Mouse (Mus musculus) midbrain, embryonic 11.5 days (tissue): ENCODE measurements around the gene Supt16. TPM values are rescaled to one million over a fixed set of nuclear protein-coding genes. Genes with fewer than 3 reads are reported as not detected.

Source experiments
- ATAC-seq: fragments of 200-750 bp; cut with Nextera tagmentation; 2 replicates; pipeline ENCODE4 v1.8.0; 2017; ENCODE audit warnings: moderate TSS enrichment, moderate library complexity; ENCODE audit not compliant: low FRiP score
- DNase-seq: peaks from one replicate; pipeline ENCODE4 v3.0.0; 2015; ENCODE audit warnings: low spot score; ENCODE audit errors: missing footprints
- H3K27ac ChIP-seq: fragments of 300-500 bp; sonication (generic); 2 replicates; pipeline ENCODE4 v1.5.1; 2014; ENCODE audit warnings: low read depth, low read length
- H3K27me3 ChIP-seq: fragments of 300-500 bp; sonication (generic); 2 replicates; pipeline ENCODE4 v1.6.1; 2014; ENCODE audit warnings: mild to moderate bottlenecking, low read length, moderate library complexity, mixed read lengths; ENCODE audit not compliant: control insufficient read depth, insufficient read depth
- H3K36me3 ChIP-seq: fragments of 300-500 bp; sonication (generic); 2 replicates; pipeline ENCODE4 v1.6.1; 2014; ENCODE audit warnings: mild to moderate bottlenecking, low read length, moderate library complexity, mixed read lengths; ENCODE audit not compliant: control insufficient read depth, insufficient read depth
- H3K4me1 ChIP-seq: fragments of 300-500 bp; sonication (generic); 2 replicates; pipeline ENCODE4 v1.6.1; 2014; ENCODE audit warnings: low read length; ENCODE audit not compliant: control insufficient read depth, insufficient read depth
- H3K4me2 ChIP-seq: fragments of 300-500 bp; sonication (generic); 2 replicates; pipeline ENCODE4 v1.6.1; 2014; ENCODE audit warnings: mild to moderate bottlenecking, moderate library complexity
- H3K4me3 ChIP-seq: fragments of 300-500 bp; sonication (generic); 2 replicates; pipeline ENCODE4 v1.5.1; 2014; ENCODE audit warnings: low read depth, low read length
- H3K9ac ChIP-seq: fragments of 300-500 bp; sonication (generic); 2 replicates; pipeline ENCODE4 v1.6.1; 2014; ENCODE audit warnings: low read length
- H3K9me3 ChIP-seq: fragments of 300-500 bp; sonication (generic); 2 replicates; pipeline ENCODE4 v1.6.1; 2016; ENCODE audit warnings: low read length; ENCODE audit not compliant: control insufficient read depth
- whole genome bisulfite sequencing: fragments of 180-500 bp; shearing (Covaris S2); extraction: QIAGEN DNeasy Blood & Tissue Kit; methylation state at CpG from one replicate; pipeline ENCODE4 v1.1.7; 2014; 5-methylcytosine and 5-hydroxymethylcytosine counted together
- polyA plus RNA-seq: library from polyadenylated mRNA; unstranded; fragments of >200 nt; fragmentation: Nextera tagmentation; extraction: Ambion mirVana; gene quantifications from 2 replicates; pipeline ENCODE4 v1.2.1, GENCODE M21; 2014

Supt16 gene
- polyA plus RNA-seq, 1 experiment from 2014 or later: 81.5 TPM

GRCm38 (mm10) chr14:52199412-52199811, 2.2 kb upstream of the Supt16 start:
- Histone ChIP-seq H3K9me3 (no peaks in the 10 kb centered on the region), H3K9ac (no peak overlapping the region), H3K4me2 (no peak overlapping the region), H3K27me3 (no peaks in the 10 kb centered on the region), H3K36me3 (peaks cover 20% of the 10 kb centered on the region), H3K4me1 (peaks cover 15% of the 10 kb centered on the region; the same call in 1 of the 2 replicates), H3K27ac (no peak overlapping the region), H3K4me3 (no peak overlapping the region)
- no peak for DNase-seq
- ATAC-seq: no peak
- 94% methylated on average over 4 of the region's 4 CpGs for WGBS

GRCm38 (mm10) chr14:52198141-52198540, 925 bp upstream of the Supt16 start:
- H3K27ac ChIP-seq: no peak overlapping the region
- peaks cover 15% of the 10 kb centered on the region; the same call in 1 of the 2 replicates for H3K4me1 ChIP-seq
- no peaks in the 10 kb centered on the region for H3K9me3 ChIP-seq
- H3K36me3 ChIP-seq: peaks cover 12% of the 10 kb centered on the region
- ATAC-seq: no peak
- no peak for DNase-seq
- no peak overlapping the region for H3K4me3 ChIP-seq
- no peak overlapping the region for H3K9ac ChIP-seq
- H3K27me3 ChIP-seq: no peaks in the 10 kb centered on the region
- peak overlapping the region; percentile 70 for H3K4me2 ChIP-seq
- WGBS: 17% methylated on average over 3 of the region's 3 CpGs

- DNase-seq (peak; percentile 91), ATAC-seq (peak; percentile 55)
- Histone ChIP-seq H3K27ac (peak overlapping the region; percentile 97), H3K4me2 (peak overlapping the region; percentile 70), H3K36me3 (peaks cover 12% of the 10 kb centered on the region), H3K27me3 (no peaks in the 10 kb centered on the region), H3K9ac (peak overlapping the region; percentile 97), H3K4me3 (peak overlapping the region; percentile 78), H3K9me3 (no peaks in the 10 kb centered on the region), H3K4me1 (peaks cover 15% of the 10 kb centered on the region; the same call in 1 of the 2 replicates)
- 1% methylated on average over 59 of the region's 59 CpGs for WGBS
Measured at GRCm38 (mm10) chr14:52196230-52197155, 723 bp downstream of the Supt16 start.

GRCm38 (mm10) chr14:52195691-52196090, 1.5 kb downstream of the Supt16 start:
- Histone ChIP-seq H3K4me1 (peaks cover 15% of the 10 kb centered on the region; the same call in 1 of the 2 replicates), H3K27ac (no peak overlapping the region), H3K36me3 (peaks cover 12% of the 10 kb centered on the region), H3K9me3 (no peaks in the 10 kb centered on the region), H3K4me2 (peak overlapping the region; percentile 70), H3K27me3 (no peaks in the 10 kb centered on the region), H3K9ac (peak overlapping the region; percentile 97; the same call in 1 of the 2 replicates), H3K4me3 (peak overlapping the region; percentile 78)
- 17% methylated on average over 3 of the region's 3 CpGs for WGBS
- ATAC-seq (no peak), DNase-seq (peak; percentile 93)

- no peaks in the 10 kb centered on the region for H3K27me3 ChIP-seq
- no peak overlapping the region for H3K4me2 ChIP-seq
- DNase-seq (no peak), ATAC-seq (peak; percentile 42; the same call in 1 of the 2 replicates)
- H3K36me3 ChIP-seq: peaks cover 5% of the 10 kb centered on the region; the same call in 1 of the 2 replicates
- no peak overlapping the region for H3K4me3 ChIP-seq
- peaks cover 7% of the 10 kb centered on the region; the same call in 1 of the 2 replicates for H3K4me1 ChIP-seq
- H3K9ac ChIP-seq: no peak overlapping the region
- H3K27ac ChIP-seq: no peak overlapping the region
- H3K9me3 ChIP-seq: no peaks in the 10 kb centered on the region
Measured at GRCm38 (mm10) chr14:52190740-52191359, 6.4 kb downstream of the Supt16 start.

- WGBS: 87% methylated on average over 2 of the region's 2 CpGs
- ATAC-seq: no peak
- Histone ChIP-seq H3K4me2 (no peak overlapping the region), H3K9me3 (no peaks in the 10 kb centered on the region), H3K36me3 (peaks cover 5% of the 10 kb centered on the region; the same call in 1 of the 2 replicates), H3K4me1 (no peaks in the 10 kb centered on the region), H3K27ac (no peak overlapping the region), H3K9ac (no peak overlapping the region), H3K27me3 (no peaks in the 10 kb centered on the region), H3K4me3 (no peak overlapping the region)
- DNase-seq: no peak
Measured at GRCm38 (mm10) chr14:52189519-52189918, 7.7 kb downstream of the Supt16 start.

GRCm38 (mm10) chr14:52188788-52189187, 8.4 kb downstream of the Supt16 start:
- Histone ChIP-seq H3K4me1 (no peaks in the 10 kb centered on the region), H3K27ac (no peak overlapping the region), H3K36me3 (peaks cover 5% of the 10 kb centered on the region; the same call in 1 of the 2 replicates), H3K4me3 (no peak overlapping the region), H3K9ac (no peak overlapping the region), H3K27me3 (no peaks in the 10 kb centered on the region), H3K4me2 (no peak overlapping the region), H3K9me3 (no peaks in the 10 kb centered on the region)
- no peak for DNase-seq
- ATAC-seq: no peak
- 77% methylated on average over 1 of the region's 1 CpGs for WGBS

- peaks cover 29% of the 10 kb centered on the region for H3K36me3 ChIP-seq
- no peak for DNase-seq
- no peak overlapping the region for H3K4me3 ChIP-seq
- H3K4me2 ChIP-seq: no peak overlapping the region
- no peaks in the 10 kb centered on the region for H3K27me3 ChIP-seq
- no peaks in the 10 kb centered on the region for H3K9me3 ChIP-seq
- ATAC-seq: no peak
- H3K27ac ChIP-seq: no peak overlapping the region
- H3K9ac ChIP-seq: no peak overlapping the region
- WGBS: 97% methylated on average over 2 of the region's 2 CpGs
- H3K4me1 ChIP-seq: no peaks in the 10 kb centered on the region
Measured at GRCm38 (mm10) chr14:52166571-52166970, 30.6 kb downstream of the Supt16 start.

GRCm38 (mm10) chr14:52160911-52161310, 36.3 kb downstream of the Supt16 start:
- no peaks in the 10 kb centered on the region for H3K9me3 ChIP-seq
- no peaks in the 10 kb centered on the region for H3K27me3 ChIP-seq
- no peak overlapping the region for H3K4me3 ChIP-seq
- H3K9ac ChIP-seq: no peak overlapping the region
- ATAC-seq (no peak), DNase-seq (no peak)
- H3K4me2 ChIP-seq: no peak overlapping the region
- H3K4me1 ChIP-seq: no peaks in the 10 kb centered on the region
- H3K36me3 ChIP-seq: peaks cover 37% of the 10 kb centered on the region
- WGBS: 91% methylated on average over 6 of the region's 6 CpGs
- H3K27ac ChIP-seq: no peak overlapping the region
